Mouse (Mus musculus) spleen, adult 2 months (tissue): Measurements from ENCODE around the gene Nol10.

Experiments used
- CTCF ChIP-seq: fragments of 200-500 bp; IDR thresholded peaks from 2 replicates; pipeline ENCODE4 v1.5.1; 2011; ENCODE audit warnings: mild to moderate bottlenecking, inconsistent platforms; ENCODE audit not compliant: insufficient read depth, insufficient read length, insufficient replicate concordance; ENCODE audit errors: extremely low read depth
- POLR2A ChIP-seq: fragments of 200-500 bp; IDR thresholded peaks from 2 replicates; pipeline ENCODE4 v1.6.1; 2011; ENCODE audit warnings: low read depth, low read length, inconsistent platforms

- TF ChIP-seq CTCF (no peak), POLR2A (no peak)
These were observed 92.0 kb downstream of the Nol10 start for GRCm38 (mm10) chr12:17440251-17440651.
